Mouse (Mus musculus) forebrain, embryonic 10.5 days (tissue): ENCODE results near the gene Pxn. TPM values are rescaled to one million over a fixed set of nuclear protein-coding genes. Genes with fewer than 3 reads are reported as not detected.
"Not testable (repeated sequence)": the region's sequence is repeated elsewhere in the genome, so short reads cannot be mapped to it uniquely, and the experiment has no call there.

Experiments used
- DNase-seq: peaks from one replicate; pipeline ENCODE4 v3.0.0-alpha.2; 2017; ENCODE audit warnings: low spot score; ENCODE audit errors: extremely low spot score
- H3K27ac ChIP-seq: fragments of 300-500 bp; sonication (generic); 2 replicates; pipeline ENCODE4 v1.5.1; 2016; ENCODE audit warnings: mild to moderate bottlenecking
- H3K27me3 ChIP-seq: fragments of 300-500 bp; sonication (generic); 2 replicates; pipeline ENCODE4 v1.6.1; 2016; ENCODE audit warnings: mild to moderate bottlenecking; ENCODE audit not compliant: poor library complexity, severe bottlenecking
- H3K36me3 ChIP-seq: fragments of 300-500 bp; sonication (generic); replicated peaks from 2 replicates; pipeline ENCODE4 v1.6.1; 2016; ENCODE audit warnings: mild to moderate bottlenecking, moderate library complexity
- H3K4me1 ChIP-seq: fragments of 300-500 bp; sonication (generic); 2 replicates; pipeline ENCODE4 v1.6.1; 2016
- H3K4me3 ChIP-seq: fragments of 300-500 bp; sonication (generic); 2 replicates; pipeline ENCODE4 v1.5.1; 2016; ENCODE audit warnings: mild to moderate bottlenecking, moderate library complexity
- H3K9me3 ChIP-seq: fragments of 300-500 bp; sonication (generic); 2 replicates; pipeline ENCODE4 v1.6.1; 2016; ENCODE audit warnings: mild to moderate bottlenecking, moderate library complexity
- WGBS: fragments of 180-500 bp; shearing (Covaris S2); methylation state at CpG from one replicate; pipeline ENCODE4 v1.1.7; 2016; 5-methylcytosine and 5-hydroxymethylcytosine counted together
- polyA plus RNA-seq: library from polyadenylated mRNA; unstranded; fragments of >200 nt; fragmentation: Nextera tagmentation; extraction: Ambion mirVana; gene quantifications from 2 replicates; pipeline ENCODE4 v1.2.1, GENCODE M21; 2016

The Pxn gene
- polyA plus RNA-seq, 1 experiment from 2014 or later = 34.3 TPM

GRCm38 (mm10) chr5:115489699-115490637 lies 16.5 kb upstream of the Pxn start:
- H3K4me3 ChIP-seq = peak overlapping the region; percentile 49
- no peaks in the 10 kb centered on the region for H3K36me3 ChIP-seq
- H3K27ac ChIP-seq = peak overlapping the region; percentile 100
- 0 out of 2 replicates have a peak, but pooled peaks cover 5% of the 10 kb centered on the region for H3K27me3 ChIP-seq
- peak; percentile 90 for DNase-seq
- WGBS = under 1% methylated on average over 50 of the region's 50 CpGs
- no peaks in the 10 kb centered on the region for H3K9me3 ChIP-seq
- peaks cover 44% of the 10 kb centered on the region for H3K4me1 ChIP-seq

- 17% methylated on average over 8 of the region's 8 CpGs for WGBS
- no peaks in the 10 kb centered on the region for H3K9me3 ChIP-seq
- no peaks in the 10 kb centered on the region for H3K36me3 ChIP-seq
- DNase-seq = no peak
- no peak overlapping the region for H3K27ac ChIP-seq
- H3K4me3 ChIP-seq = peak overlapping the region; percentile 14; the same call in 1 of the 2 replicates
- peaks cover 42% of the 10 kb centered on the region for H3K4me1 ChIP-seq
- H3K27me3 ChIP-seq = 0 out of 2 replicates have a peak, but pooled peaks cover 5% of the 10 kb centered on the region
Observed at GRCm38 (mm10) chr5:115490638-115491000, 15.9 kb upstream of the Pxn start.

- Histone ChIP-seq H3K27ac (no peak overlapping the region), H3K4me1 (peaks cover 42% of the 10 kb centered on the region), H3K4me3 (no peak overlapping the region), H3K36me3 (no peaks in the 10 kb centered on the region), H3K9me3 (no peaks in the 10 kb centered on the region), H3K27me3 (0 out of 2 replicates have a peak, but pooled peaks cover 5% of the 10 kb centered on the region)
- 36% methylated on average over 5 of the region's 5 CpGs for WGBS
- DNase-seq = no peak
Observed at GRCm38 (mm10) chr5:115491076-115491475, 15.4 kb upstream of the Pxn start.

- peaks cover 42% of the 10 kb centered on the region for H3K4me1 ChIP-seq
- H3K4me3 ChIP-seq = peak overlapping the region; percentile 45
- WGBS = 8% methylated on average over 28 of the region's 28 CpGs
- no peaks in the 10 kb centered on the region for H3K36me3 ChIP-seq
- H3K27me3 ChIP-seq = 0 out of 2 replicates have a peak, but pooled peaks cover 5% of the 10 kb centered on the region
- no peak for DNase-seq
- H3K9me3 ChIP-seq = no peaks in the 10 kb centered on the region
- H3K27ac ChIP-seq = peak overlapping the region; percentile 70
Observed at GRCm38 (mm10) chr5:115491771-115492322, 14.6 kb upstream of the Pxn start.

- Histone ChIP-seq H3K36me3 (no peaks in the 10 kb centered on the region), H3K27me3 (0 out of 2 replicates have a peak, but pooled peaks cover 5% of the 10 kb centered on the region), H3K9me3 (no peaks in the 10 kb centered on the region), H3K4me1 (peaks cover 42% of the 10 kb centered on the region), H3K27ac (no peak overlapping the region), H3K4me3 (no peak overlapping the region)
- 80% methylated on average over 6 of the region's 6 CpGs for WGBS
- DNase-seq = no peak
Observed at GRCm38 (mm10) chr5:115492711-115493335, 13.7 kb upstream of the Pxn start.

- Histone ChIP-seq H3K27ac (no peak overlapping the region), H3K36me3 (no peaks in the 10 kb centered on the region), H3K4me1 (peaks cover 40% of the 10 kb centered on the region), H3K27me3 (0 out of 2 replicates have a peak, but pooled peaks cover 5% of the 10 kb centered on the region), H3K4me3 (no peak overlapping the region), H3K9me3 (no peaks in the 10 kb centered on the region)
- DNase-seq = no peak
- WGBS = 75% methylated on average over 5 of the region's 5 CpGs
Observed at GRCm38 (mm10) chr5:115493441-115493840, 13.0 kb upstream of the Pxn start.

- H3K27me3 ChIP-seq, H3K27ac ChIP-seq, H3K4me3 ChIP-seq, H3K36me3 ChIP-seq, H3K9me3 ChIP-seq, DNase-seq: not testable (repeated sequence)
- peaks cover 28% of the 10 kb centered on the region for H3K4me1 ChIP-seq
- 91% methylated on average over 3 of the region's 3 CpGs for WGBS
Observed at GRCm38 (mm10) chr5:115495618-115496017, 10.9 kb upstream of the Pxn start.

- no peak overlapping the region for H3K4me3 ChIP-seq
- 84% methylated on average over 7 of the region's 7 CpGs for WGBS
- H3K27ac ChIP-seq = no peak overlapping the region
- 0 out of 2 replicates have a peak, but pooled peaks cover 3% of the 10 kb centered on the region for H3K27me3 ChIP-seq
- no peaks in the 10 kb centered on the region for H3K9me3 ChIP-seq
- no peak for DNase-seq
- no peaks in the 10 kb centered on the region for H3K36me3 ChIP-seq
- peaks cover 18% of the 10 kb centered on the region for H3K4me1 ChIP-seq
Observed at GRCm38 (mm10) chr5:115497033-115497432, 9.4 kb upstream of the Pxn start.

GRCm38 (mm10) chr5:115498307-115499240 lies 7.9 kb upstream of the Pxn start:
- H3K27ac ChIP-seq = no peak overlapping the region
- WGBS = 64% methylated on average over 9 of the region's 9 CpGs
- no peak overlapping the region for H3K4me3 ChIP-seq
- DNase-seq = no peak
- peaks cover 4% of the 10 kb centered on the region for H3K4me1 ChIP-seq
- no peaks in the 10 kb centered on the region for H3K27me3 ChIP-seq
- no peaks in the 10 kb centered on the region for H3K9me3 ChIP-seq
- H3K36me3 ChIP-seq = no peaks in the 10 kb centered on the region

- Histone ChIP-seq H3K4me3 (no peak overlapping the region), H3K27me3 (no peaks in the 10 kb centered on the region), H3K27ac (no peak overlapping the region), H3K9me3 (no peaks in the 10 kb centered on the region), H3K36me3 (no peaks in the 10 kb centered on the region), H3K4me1 (no peaks in the 10 kb centered on the region; the same call in 1 of the 2 replicates)
- 87% methylated on average over 12 of the region's 12 CpGs for WGBS
- no peak for DNase-seq
Observed at GRCm38 (mm10) chr5:115500383-115500935, 6.0 kb upstream of the Pxn start.

GRCm38 (mm10) chr5:115503035-115503434 lies 3.4 kb upstream of the Pxn start:
- Histone ChIP-seq H3K36me3 (no peaks in the 10 kb centered on the region), H3K9me3 (no peaks in the 10 kb centered on the region), H3K4me3 (no peak overlapping the region), H3K4me1 (peaks cover 19% of the 10 kb centered on the region), H3K27ac (no peak overlapping the region), H3K27me3 (no peaks in the 10 kb centered on the region)
- WGBS = 67% methylated on average over 12 of the region's 12 CpGs
- no peak for DNase-seq

- not testable (repeated sequence) for H3K4me3 ChIP-seq, H3K36me3 ChIP-seq, H3K27ac ChIP-seq, H3K27me3 ChIP-seq, DNase-seq, H3K9me3 ChIP-seq
- H3K4me1 ChIP-seq = peaks cover 43% of the 10 kb centered on the region
- 80% methylated on average over 4 of the region's 4 CpGs for WGBS
Observed at GRCm38 (mm10) chr5:115505617-115506016, 859 bp upstream of the Pxn start.
